Mouse (Mus musculus) bone marrow, adult 2 months (tissue): ENCODE measurements around the gene Tesk2.

Source experiments
- CTCF ChIP-seq: fragments of 200-500 bp; IDR thresholded peaks from 2 replicates; pipeline ENCODE4 v1.5.1; 2011; ENCODE audit warnings: low read length, control low read depth; ENCODE audit not compliant: control insufficient read depth, insufficient read depth
- POLR2A ChIP-seq: fragments of 200-500 bp; IDR thresholded peaks from 2 replicates; pipeline ENCODE4 v1.6.1; 2011; ENCODE audit warnings: low read depth, mild to moderate bottlenecking, control low read depth, low read length, borderline replicate concordance; ENCODE audit not compliant: control insufficient read depth

GRCm38 (mm10) chr4:116722230-116722629 is 1.5 kb downstream of the Tesk2 start:
- TF ChIP-seq CTCF (no peak), POLR2A (no peak)
